Mouse (Mus musculus) mouse trophoblast stem cell (cell line): Measurements from ENCODE around the gene Pnliprp1.

Experiments
- in situ Hi-C, 2 experiments: fragments of 300-500 bp; cut with MseI, MboI; formaldehyde crosslinking; loops; 2 replicates in 1 of 2; 3 replicates in 1 of 2; pipeline ENCODE4 v1.15.1; 2025

Gene Pnliprp1

GRCm38 (mm10) chr19:58728445-58729031, at the start of gene Pnliprp1:
TSS of gene Pnliprp1 (plus strand) at chr19:58728887.
- in situ Hi-C loops: no loop called here

GRCm38 (mm10) chr19:58688933-58689332, 39.8 kb upstream of the Pnliprp1 start:
- in situ Hi-C loops: no loop called here

- in situ Hi-C loops: no loop called here
Measured at GRCm38 (mm10) chr19:58695314-58695713, 33.4 kb upstream of the Pnliprp1 start.

GRCm38 (mm10) chr19:58696235-58696634, 32.5 kb upstream of the Pnliprp1 start:
- in situ Hi-C loops: no loop called here

- in situ Hi-C loops: no loop called here
Measured at GRCm38 (mm10) chr19:58704556-58704955, 24.1 kb upstream of the Pnliprp1 start.

GRCm38 (mm10) chr19:58708611-58709010, 20.1 kb upstream of the Pnliprp1 start:
- in situ Hi-C loops: no loop called here

- in situ Hi-C loops: no loop called here
Measured at GRCm38 (mm10) chr19:58717925-58718324, 10.8 kb upstream of the Pnliprp1 start.

- in situ Hi-C loops: no loop called here
Measured at GRCm38 (mm10) chr19:58720439-58720838, 8.2 kb upstream of the Pnliprp1 start.

GRCm38 (mm10) chr19:58726551-58726950, 2.1 kb upstream of the Pnliprp1 start:
- in situ Hi-C loops: no loop called here

- in situ Hi-C loops: no loop called here
Measured at GRCm38 (mm10) chr19:58727756-58728155, 931 bp upstream of the Pnliprp1 start.

- in situ Hi-C loops: no loop called here
Measured at GRCm38 (mm10) chr19:58733216-58733615, 4.5 kb downstream of the Pnliprp1 start.

GRCm38 (mm10) chr19:58738111-58738510, 9.4 kb downstream of the Pnliprp1 start:
- in situ Hi-C loops: no loop called here

GRCm38 (mm10) chr19:58741036-58741435, 12.3 kb downstream of the Pnliprp1 start:
- in situ Hi-C loops: no loop called here

- in situ Hi-C loops: no loop called here
Measured at GRCm38 (mm10) chr19:58742711-58743110, 14.0 kb downstream of the Pnliprp1 start.

GRCm38 (mm10) chr19:58743736-58744135, 15.0 kb downstream of the Pnliprp1 start:
- in situ Hi-C loops: no loop called here

GRCm38 (mm10) chr19:58747498-58748000, 18.9 kb downstream of the Pnliprp1 start:
- in situ Hi-C loops: no loop called here

- in situ Hi-C loops: no loop called here
Measured at GRCm38 (mm10) chr19:58750822-58751221, 22.1 kb downstream of the Pnliprp1 start.

- in situ Hi-C loops: no loop called here
Measured at GRCm38 (mm10) chr19:58751504-58751903, 22.8 kb downstream of the Pnliprp1 start.

GRCm38 (mm10) chr19:58758871-58759270, 30.2 kb downstream of the Pnliprp1 start:
- in situ Hi-C loops: no loop called here

- in situ Hi-C loops: no loop called here
Measured at GRCm38 (mm10) chr19:58759423-58759822, 30.7 kb downstream of the Pnliprp1 start, which contains the start of gene Pnliprp2. TSS of gene Pnliprp2 (plus strand) at chr19:58759719.

- in situ Hi-C loops: no loop called here
Measured at GRCm38 (mm10) chr19:58762316-58762715, 33.6 kb downstream of the Pnliprp1 start.

GRCm38 (mm10) chr19:58762848-58763541, 34.3 kb downstream of the Pnliprp1 start:
- in situ Hi-C loops: no loop called here

- in situ Hi-C loops: no loop called here
Measured at GRCm38 (mm10) chr19:58767329-58767728, 38.6 kb downstream of the Pnliprp1 start.
